In genomic region chr16:14158936-14159745, GRCm38 (mm10) we compare ENCODE assay signal across 8 mouse cellular contexts. TPM values are rescaled to one million over a fixed set of nuclear protein-coding genes. Genes with fewer than 3 reads are reported as not detected.
DNase-seq lines count a peak whose midpoint lies in the region; ATAC-seq lines count a peak whose summit lies in the region.

No protein-coding gene starts in this region.

- peak overlapping the region; percentile 96 for H3K27ac ChIP-seq in hindbrain, embryonic 12.5 days

- ATAC-seq in hindbrain, embryonic 12.5 days (ENCODE audit: low FRiP score) = peak; percentile 96

- peak overlapping the region; percentile 80 for H3K9ac ChIP-seq in hindbrain, embryonic 12.5 days

- H3K4me2 ChIP-seq in hindbrain, embryonic 12.5 days (replicated peaks) = peak overlapping the region; percentile 64

- DNase-seq in NIH3T3 (ENCODE audit: low read depth) = peak; percentile 99
- DNase-seq in cerebellum, postnatal 10 days = peak; percentile 100
- DNase-seq in frontal cortex, postnatal 10 days (ENCODE audit: low spot score in 2 of 2) = peak; percentile 99
- DNase-seq in layer of hippocampus, postnatal 14 days (ENCODE audit: low spot score in 2 of 2) = peak; percentile 92 to 99
- DNase-seq in lung, postnatal 14 days = peak; percentile 100
- DNase-seq in retina, adult 2 months (ENCODE audit: low read depth, low spot score) = peak; percentile 99
- DNase-seq in thymus, postnatal 36 days = peak; percentile 100

- peak overlapping the region; percentile 78 for H3K4me3 ChIP-seq in hindbrain, embryonic 12.5 days

- H3K4me1 ChIP-seq in hindbrain, embryonic 12.5 days = peaks cover 26% of the 10 kb centered on the region

- no peaks in the 10 kb centered on the region for H3K27me3 ChIP-seq in hindbrain, embryonic 12.5 days

- H3K36me3 ChIP-seq in hindbrain, embryonic 12.5 days = no peaks in the 10 kb centered on the region

- no peaks in the 10 kb centered on the region for H3K9me3 ChIP-seq in hindbrain, embryonic 12.5 days (replicated peaks)

- WGBS in hindbrain, embryonic 12.5 days = under 1% methylated on average over 52 of the region's 58 CpGs

RNA-seq across cellular contexts. Expression of gene Nde1, which starts 3.9 kb away (rescaled TPM):
- 96.3 and 102 TPM in 2 replicates for polyA plus RNA-seq in hindbrain, embryonic 12.5 days (2016; fragmentation: Nextera tagmentation; extraction: Ambion mirVana)
- total RNA-seq in layer of hippocampus, postnatal 14 days (2021) = 10 to 100 TPM; 30.8 to 40.1 TPM

RNA-seq across cellular contexts. Expression of gene Marf1, which starts 4.0 kb away (rescaled TPM):
- polyA plus RNA-seq in hindbrain, embryonic 12.5 days (2016; fragmentation: Nextera tagmentation; extraction: Ambion mirVana) = 16.2 and 17.5 TPM in 2 replicates
- 10 to 100 TPM; 58.0 to 62.1 TPM for total RNA-seq in layer of hippocampus, postnatal 14 days (2021)

Comparison
In these comparisons a context has a peak if more than half of its experiments do, and no peak if none do; other contexts are left out.
1. Peak in every context shown above with its lines: DNase-seq, ATAC-seq, H3K4me3 ChIP-seq and H3K27ac ChIP-seq.